Mouse (Mus musculus) erythroblast, embryonic 14.5 days (primary cell): ENCODE results near the gene Fen1. TPM values are rescaled to one million over a fixed set of nuclear protein-coding genes. Genes with fewer than 3 reads are reported as not detected.
"Not testable (repeated sequence)": the region's sequence is repeated elsewhere in the genome, so short reads cannot be mapped to it uniquely, and the experiment has no call there.

Source experiments
- H3K27me3 ChIP-seq: 2 replicates; pipeline ENCODE4 v1.6.1; 2012; ENCODE audit warnings: inconsistent platforms; ENCODE audit not compliant: control insufficient read depth
- H3K36me3 ChIP-seq: 2 replicates; pipeline ENCODE4 v1.6.1; 2012; ENCODE audit warnings: mild to moderate bottlenecking, inconsistent platforms; ENCODE audit not compliant: control insufficient read depth
- H3K4me1 ChIP-seq: 2 replicates; pipeline ENCODE4 v1.6.1; 2012; ENCODE audit warnings: inconsistent platforms; ENCODE audit not compliant: control insufficient read depth
- H3K4me3 ChIP-seq: replicated peaks from 2 replicates; pipeline ENCODE3; 2012; ENCODE audit warnings: moderate library complexity, mild to moderate bottlenecking, inconsistent platforms
- H3K9me3 ChIP-seq: 2 replicates; pipeline ENCODE4 v1.6.1; 2012; ENCODE audit warnings: low read length, inconsistent platforms, mixed read lengths; ENCODE audit not compliant: control insufficient read depth
- GATA1 ChIP-seq: IDR thresholded peaks from 2 replicates; pipeline ENCODE4 v1.6.1; 2012; ENCODE audit warnings: low read length, inconsistent platforms, mixed read lengths
- TAL1 ChIP-seq: IDR thresholded peaks from 3 replicates; pipeline ENCODE4 v1.6.1; 2012; ENCODE audit warnings: low read length, inconsistent platforms, mixed read lengths
- polyA plus RNA-seq: library from polyadenylated mRNA; stranded (reverse); fragments of >175 nt; gene quantifications from 2 replicates; pipeline ENCODE4 v1.2.3, GENCODE M21; 2012

The Fen1 gene
- polyA plus RNA-seq, 1 experiment = 9.7 TPM

DNA sequence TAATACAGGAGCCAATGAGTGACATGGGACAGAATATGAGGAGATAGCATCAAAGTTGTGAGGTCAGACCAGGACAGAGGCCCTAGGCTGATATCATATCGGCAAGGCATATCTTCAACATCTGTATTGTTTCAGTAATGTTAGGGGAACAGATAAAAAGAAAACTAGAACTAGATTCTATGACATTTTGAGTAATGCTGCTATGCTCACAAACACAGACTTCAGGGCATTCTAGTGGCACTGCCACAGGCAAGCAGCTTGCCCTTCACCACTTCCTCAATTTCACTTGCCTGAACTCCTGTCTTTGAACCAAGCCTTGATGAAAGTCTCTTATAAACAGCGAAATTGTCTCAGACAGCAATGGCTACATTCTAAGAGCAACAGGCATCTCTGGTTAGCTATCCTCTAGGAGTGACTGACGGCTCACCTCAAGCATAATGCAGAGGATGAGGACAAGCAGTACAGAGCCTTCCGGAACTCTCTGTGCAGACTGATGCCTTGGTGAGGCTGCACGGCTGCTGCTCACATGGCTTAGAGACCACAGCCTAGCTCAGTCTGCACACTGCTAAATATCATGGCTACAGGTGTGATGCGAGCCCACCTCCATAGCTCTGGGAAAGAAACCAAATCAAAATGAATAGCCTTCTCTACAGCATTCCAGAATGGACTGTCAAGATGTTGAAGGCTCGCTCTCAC is 30.0 kb downstream of the Fen1 start:
- Histone ChIP-seq H3K36me3 (no peaks in the 10 kb centered on the region), H3K27me3 (no peaks in the 10 kb centered on the region), H3K9me3 (no peaks in the 10 kb centered on the region), H3K4me3 (peak overlapping the region; percentile 8), H3K4me1 (peaks cover 64% of the 10 kb centered on the region)
- no peak for TF ChIP-seq TAL1
- peak; percentile 35; the same call in 1 of the 2 replicates for TF ChIP-seq GATA1

DNA sequence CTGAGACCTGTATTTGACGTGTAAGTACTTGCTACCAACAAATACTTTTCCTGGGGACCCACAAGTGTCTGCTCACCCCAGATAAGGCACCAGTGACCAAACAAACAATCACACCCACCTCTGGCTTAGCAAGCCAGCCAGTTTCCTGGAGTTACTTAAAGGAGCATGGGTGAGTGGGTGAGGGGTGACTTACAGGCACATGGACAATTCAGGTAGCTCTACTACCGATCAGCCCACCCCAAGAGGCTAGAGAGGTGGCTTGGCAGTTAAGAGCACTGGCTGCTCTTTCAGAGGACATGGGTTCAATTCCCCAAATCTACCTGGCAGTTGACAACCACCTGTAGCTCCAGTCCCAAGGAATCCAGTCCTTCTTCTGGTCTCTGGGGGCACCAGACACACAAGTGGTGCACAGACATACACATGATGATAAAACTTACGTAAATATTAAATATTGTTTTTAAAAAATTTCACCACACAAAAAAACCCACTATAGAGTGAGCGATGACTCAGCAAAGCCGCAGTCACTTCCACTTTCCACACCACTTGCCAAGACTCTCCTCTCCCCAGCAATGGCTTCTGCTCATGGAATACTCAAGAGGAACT is 30.8 kb downstream of the Fen1 start:
- Histone ChIP-seq H3K36me3 (no peaks in the 10 kb centered on the region), H3K4me3 (peak overlapping the region; percentile 38), H3K9me3 (no peaks in the 10 kb centered on the region), H3K27me3 (no peaks in the 10 kb centered on the region), H3K4me1 (peaks cover 66% of the 10 kb centered on the region)
- peak; percentile 73 for TF ChIP-seq TAL1
- peak; percentile 78 for TF ChIP-seq GATA1

DNA sequence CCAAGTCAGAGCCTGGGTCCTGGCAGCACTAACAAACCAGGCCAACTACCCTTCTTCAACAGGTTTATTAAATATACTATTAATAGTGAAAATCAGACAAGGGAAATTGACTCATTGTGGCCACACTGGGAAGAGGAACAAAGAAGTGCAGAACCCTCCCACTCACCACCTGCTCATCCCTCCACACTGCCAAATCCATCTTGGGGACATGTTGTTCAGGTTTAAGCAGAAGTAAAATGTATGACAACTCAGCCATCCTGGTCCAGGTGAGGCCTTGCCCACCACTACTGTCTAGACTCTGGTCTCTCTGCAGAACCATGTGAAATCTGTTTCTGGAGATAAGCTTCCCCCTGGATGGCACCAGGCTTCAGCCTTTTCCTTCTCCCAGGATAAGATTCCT is 32.1 kb downstream of the Fen1 start:
- TF ChIP-seq GATA1 (no peak), TAL1 (no peak)
- H3K9me3 ChIP-seq = no peaks in the 10 kb centered on the region
- H3K27me3 ChIP-seq = no peaks in the 10 kb centered on the region
- H3K36me3 ChIP-seq = no peaks in the 10 kb centered on the region
- peaks cover 63% of the 10 kb centered on the region for H3K4me1 ChIP-seq
- H3K4me3 ChIP-seq = no peak overlapping the region

DNA sequence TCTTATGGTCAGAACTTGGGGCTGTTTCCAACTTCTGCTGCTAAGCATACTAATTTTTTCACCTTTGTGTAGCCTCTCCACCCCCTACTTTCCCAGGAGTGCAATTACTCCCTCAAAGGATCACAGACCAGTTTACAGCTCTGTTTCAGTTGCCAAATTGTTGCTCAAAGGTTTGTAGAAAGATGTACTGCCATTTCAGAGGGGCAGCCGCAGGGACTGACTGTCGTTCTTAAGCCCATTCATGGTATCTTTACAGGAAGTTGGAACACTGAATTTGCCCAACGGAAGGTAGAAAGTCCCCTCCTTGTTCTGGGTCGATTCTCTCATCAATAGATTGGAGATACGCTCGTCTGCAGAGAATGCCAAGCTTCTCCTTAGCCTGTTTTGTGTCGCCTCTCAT is 32.6 kb downstream of the Fen1 start:
- no peaks in the 10 kb centered on the region for H3K27me3 ChIP-seq
- H3K36me3 ChIP-seq = no peaks in the 10 kb centered on the region
- H3K4me1 ChIP-seq = peaks cover 62% of the 10 kb centered on the region
- no peak for TF ChIP-seq GATA1
- no peak for TF ChIP-seq TAL1
- no peak overlapping the region for H3K4me3 ChIP-seq
- no peaks in the 10 kb centered on the region for H3K9me3 ChIP-seq

DNA sequence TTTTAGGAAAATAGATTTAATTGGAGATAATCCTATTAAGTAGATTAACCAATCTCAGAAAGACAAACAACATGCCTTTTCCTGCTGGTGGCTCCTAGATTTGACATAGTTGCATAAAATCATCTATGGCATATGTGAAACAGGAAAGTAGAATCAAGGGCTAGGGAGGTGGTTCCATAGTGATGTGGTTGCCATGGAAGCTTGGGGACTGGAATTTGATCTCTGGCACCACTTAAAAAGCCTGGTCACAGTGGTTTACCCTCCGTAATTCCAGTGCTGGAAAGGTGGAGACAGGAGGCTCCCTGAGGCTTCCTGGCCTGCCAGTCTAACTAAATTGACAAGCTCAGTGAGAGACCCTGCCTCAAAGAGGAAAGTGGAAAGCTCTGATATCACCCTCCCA is 33.5 kb downstream of the Fen1 start:
- H3K27me3 ChIP-seq = no peaks in the 10 kb centered on the region
- peaks cover 59% of the 10 kb centered on the region for H3K4me1 ChIP-seq
- TF ChIP-seq GATA1 (no peak), TAL1 (no peak)

DNA sequence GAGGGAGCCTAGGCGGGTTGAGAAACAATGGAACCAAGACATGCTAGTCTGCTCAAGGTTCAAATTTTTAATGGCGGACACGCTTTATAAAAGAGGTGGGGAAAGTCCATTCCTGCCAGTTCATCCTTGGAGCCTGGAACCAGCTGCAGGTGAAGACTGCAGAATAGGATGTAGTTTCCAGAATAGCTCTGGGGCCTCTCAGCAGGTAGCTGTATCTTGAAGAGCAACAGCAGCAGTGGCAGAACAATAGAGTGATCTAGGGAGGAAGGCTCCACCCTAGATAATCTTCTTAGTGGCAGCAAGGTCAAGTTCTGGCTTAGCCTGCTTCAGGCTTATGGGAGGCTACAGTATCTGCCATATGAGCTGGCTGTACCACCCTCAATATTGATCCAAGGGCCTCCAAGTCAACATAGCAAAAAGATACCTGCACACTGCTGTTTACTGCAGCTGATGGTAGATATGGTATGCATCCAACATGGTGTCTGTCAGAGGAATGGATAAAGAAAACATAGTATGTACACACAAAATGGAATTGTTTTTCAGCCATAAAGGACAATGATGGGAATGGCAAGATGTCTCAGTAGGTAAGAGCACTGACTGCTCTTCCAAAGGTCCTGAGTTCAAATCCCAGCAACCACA is 34.2 kb downstream of the Fen1 start:
- not testable (repeated sequence) for H3K27me3 ChIP-seq, H3K36me3 ChIP-seq, H3K4me3 ChIP-seq, H3K9me3 ChIP-seq
- H3K4me1 ChIP-seq = peaks cover 56% of the 10 kb centered on the region

More for the DNA sequence above, 33.5 kb downstream of the Fen1 start:
- Histone ChIP-seq H3K4me3 (no peak overlapping the region), H3K36me3 (no peaks in the 10 kb centered on the region), H3K9me3 (no peaks in the 10 kb centered on the region)

DNA sequence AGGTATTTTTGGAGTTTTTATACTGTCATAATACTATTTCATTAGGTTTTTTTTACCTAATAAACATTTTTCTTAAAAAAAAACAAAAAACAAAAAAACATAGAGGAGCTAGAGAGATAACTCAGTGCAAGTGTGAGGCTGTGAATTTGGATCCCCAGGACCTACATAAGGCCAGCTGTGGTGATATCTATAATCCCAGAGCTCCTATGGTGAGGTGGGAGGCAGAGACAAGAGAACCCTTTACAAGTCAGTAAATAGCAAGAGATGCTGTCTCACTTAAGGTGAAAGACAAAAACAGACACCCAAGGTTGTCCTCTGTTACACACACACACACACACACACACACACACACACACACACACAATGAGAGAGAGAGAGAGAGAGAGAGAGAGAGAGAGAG is 34.8 kb downstream of the Fen1 start:
- H3K36me3 ChIP-seq = no peaks in the 10 kb centered on the region
- no peaks in the 10 kb centered on the region for H3K9me3 ChIP-seq
- H3K4me1 ChIP-seq = peaks cover 50% of the 10 kb centered on the region
- H3K27me3 ChIP-seq = no peaks in the 10 kb centered on the region
- no peak; the same call in 2 of the 3 replicates for TF ChIP-seq TAL1
- TF ChIP-seq GATA1 = no peak
- no peak overlapping the region for H3K4me3 ChIP-seq

DNA sequence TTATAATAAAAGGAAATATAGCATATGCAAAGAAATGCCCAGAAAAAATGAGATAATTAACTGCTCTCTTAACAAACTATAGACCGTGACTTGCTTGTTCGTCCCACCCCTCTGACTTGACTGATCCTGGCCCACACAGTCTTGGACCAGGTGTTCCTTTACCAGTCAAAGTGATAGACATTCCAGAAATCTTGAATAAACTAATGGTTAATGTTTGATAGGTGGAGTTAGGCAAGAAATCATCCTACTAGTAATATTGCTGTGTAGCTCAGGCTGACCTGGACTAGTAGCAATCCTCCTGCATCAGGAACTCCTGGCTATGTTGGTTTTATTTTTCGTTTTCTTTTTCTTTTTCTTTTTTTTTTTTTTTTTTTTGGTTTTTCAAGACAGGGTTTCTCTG is 35.5 kb downstream of the Fen1 start:
- TF ChIP-seq TAL1 = no peak
- TF ChIP-seq GATA1 = no peak
- Histone ChIP-seq H3K36me3 (no peaks in the 10 kb centered on the region), H3K9me3 (no peaks in the 10 kb centered on the region), H3K4me1 (peaks cover 43% of the 10 kb centered on the region), H3K4me3 (no peak overlapping the region), H3K27me3 (no peaks in the 10 kb centered on the region)

DNA sequence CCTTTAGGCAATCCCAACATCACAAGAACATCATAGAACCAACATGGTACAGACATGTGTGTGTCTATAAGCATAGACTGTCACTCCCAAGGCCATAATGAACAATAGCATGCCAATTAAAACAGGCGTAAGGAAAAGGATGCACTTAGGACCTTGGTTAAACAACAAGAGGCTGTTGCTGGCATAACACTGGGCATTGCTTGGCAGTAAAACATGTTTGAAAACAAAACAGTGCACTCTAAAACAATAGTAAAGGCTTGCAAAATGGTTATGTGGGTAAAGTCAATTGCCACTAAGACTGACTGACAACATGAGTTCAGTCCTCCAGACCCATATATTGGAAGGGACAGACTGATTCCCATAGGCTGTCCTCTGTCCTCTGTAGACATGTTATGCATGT is 36.0 kb downstream of the Fen1 start:
- peaks cover 38% of the 10 kb centered on the region for H3K4me1 ChIP-seq
- H3K27me3 ChIP-seq = no peaks in the 10 kb centered on the region
- H3K36me3 ChIP-seq = no peaks in the 10 kb centered on the region
- TF ChIP-seq GATA1 (no peak), TAL1 (no peak)
- H3K4me3 ChIP-seq = no peak overlapping the region
- H3K9me3 ChIP-seq = no peaks in the 10 kb centered on the region

DNA sequence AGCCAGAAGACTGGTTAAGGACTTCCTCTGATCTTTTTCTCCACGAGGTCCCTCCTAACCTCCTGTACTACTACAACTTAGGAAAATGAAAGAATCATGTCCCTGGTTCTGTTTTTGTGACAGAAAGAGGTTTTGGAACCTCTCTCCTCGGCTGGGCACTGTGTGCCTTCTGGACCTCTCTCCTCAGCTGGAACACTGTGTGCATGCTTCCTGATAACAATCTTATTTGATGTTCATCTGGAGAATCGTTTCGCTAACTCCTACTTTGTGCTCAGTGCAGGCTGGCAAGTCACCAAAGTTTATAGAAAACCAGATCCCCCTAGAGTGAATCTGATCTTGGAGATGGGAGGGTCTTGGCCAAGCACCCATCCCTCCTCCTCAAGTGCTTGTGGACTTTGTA is 36.9 kb downstream of the Fen1 start:
- TF ChIP-seq GATA1 (no peak), TAL1 (no peak)
- Histone ChIP-seq H3K4me1 (peaks cover 30% of the 10 kb centered on the region), H3K27me3 (no peaks in the 10 kb centered on the region)

DNA sequence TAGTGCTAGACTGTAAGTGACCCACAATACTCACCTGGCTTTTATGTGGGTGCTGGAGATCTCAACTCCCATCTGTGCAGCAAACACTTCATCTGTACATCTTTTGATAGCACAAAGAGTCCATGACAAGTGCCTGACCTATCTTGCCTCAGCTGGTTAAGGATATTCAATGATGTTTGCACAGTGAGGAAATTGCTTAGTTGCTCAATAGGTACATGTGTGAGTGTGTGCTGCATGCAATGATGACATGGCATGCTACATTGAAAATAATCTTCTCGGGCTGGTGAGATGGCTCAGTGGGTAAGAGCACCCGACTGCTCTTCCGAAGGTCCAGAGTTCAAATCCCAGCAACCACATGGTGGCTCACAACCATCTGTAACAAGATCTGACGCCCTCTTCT is 38.0 kb downstream of the Fen1 start:
- H3K4me3 ChIP-seq, H3K9me3 ChIP-seq, H3K36me3 ChIP-seq, H3K27me3 ChIP-seq: not testable (repeated sequence)
- H3K4me1 ChIP-seq = peaks cover 18% of the 10 kb centered on the region

More for the DNA sequence above, 36.9 kb downstream of the Fen1 start:
- Histone ChIP-seq H3K4me3 (no peak overlapping the region), H3K9me3 (peaks cover 5% of the 10 kb centered on the region), H3K36me3 (no peaks in the 10 kb centered on the region)
